Mouse (Mus musculus) intestine, embryonic 14.5 days (tissue): ENCODE data around the gene Ndufa13. TPM values are rescaled to one million over a fixed set of nuclear protein-coding genes. Genes with fewer than 3 reads are reported as not detected.

Experiments
- ATAC-seq: fragments of 200-750 bp; cut with Nextera tagmentation; replicated peaks from 2 replicates; pipeline ENCODE4 v1.8.0; 2017; ENCODE audit warnings: low read depth, moderate number of reproducible peaks, moderate TSS enrichment, moderate library complexity; ENCODE audit not compliant: low FRiP score, low TSS enrichment
- DNase-seq: peaks from one replicate; pipeline ENCODE4 v3.0.0-alpha.2; 2018; ENCODE audit warnings: low spot score
- H3K27ac ChIP-seq: fragments of 300-500 bp; sonication (generic); 2 replicates; pipeline ENCODE4 v1.5.1; 2014; ENCODE audit warnings: low read depth, mild to moderate bottlenecking, control low read depth
- H3K27me3 ChIP-seq: fragments of 300-500 bp; sonication (generic); replicated peaks from 2 replicates; pipeline ENCODE4 v1.6.1; 2014; ENCODE audit warnings: low read length, control low read depth; ENCODE audit not compliant: control insufficient read depth, insufficient read depth
- H3K36me3 ChIP-seq: fragments of 300-500 bp; sonication (generic); 2 replicates; pipeline ENCODE4 v1.6.1; 2014; ENCODE audit warnings: low read length, control low read depth; ENCODE audit not compliant: control insufficient read depth, insufficient read depth
- H3K4me1 ChIP-seq: fragments of 300-500 bp; sonication (generic); replicated peaks from 2 replicates; pipeline ENCODE4 v1.6.1; 2014; ENCODE audit warnings: low read length, control low read depth, mixed read lengths; ENCODE audit not compliant: control insufficient read depth, insufficient read depth
- H3K4me2 ChIP-seq: fragments of 300-500 bp; sonication (generic); 2 replicates; pipeline ENCODE4 v1.6.1; 2014; ENCODE audit warnings: low read length
- H3K4me3 ChIP-seq: fragments of 300-500 bp; sonication (generic); 2 replicates; pipeline ENCODE4 v1.5.1; 2014; ENCODE audit warnings: low read depth, low read length, control low read depth, mixed read lengths
- H3K9ac ChIP-seq: fragments of 300-500 bp; sonication (generic); 2 replicates; pipeline ENCODE4 v1.6.1; 2014; ENCODE audit warnings: mild to moderate bottlenecking, low read length
- H3K9me3 ChIP-seq: fragments of 300-500 bp; sonication (generic); 2 replicates; pipeline ENCODE4 v1.6.1; 2016; ENCODE audit warnings: low read length, control low read depth; ENCODE audit not compliant: control insufficient read depth
- WGBS: fragments of 180-500 bp; shearing (Covaris S2); extraction: QIAGEN DNeasy Blood & Tissue Kit; methylation state at CpG from one replicate; pipeline ENCODE4 v1.1.7; 2014; 5-methylcytosine and 5-hydroxymethylcytosine counted together
- polyA plus RNA-seq: library from polyadenylated mRNA; unstranded; fragments of >200 nt; fragmentation: Nextera tagmentation; extraction: Ambion mirVana; gene quantifications from 2 replicates; pipeline ENCODE4 v1.2.1, GENCODE M21; 2014

The Ndufa13 gene
- polyA plus RNA-seq, 1 experiment from 2014 or later, result 222 TPM

DNA sequence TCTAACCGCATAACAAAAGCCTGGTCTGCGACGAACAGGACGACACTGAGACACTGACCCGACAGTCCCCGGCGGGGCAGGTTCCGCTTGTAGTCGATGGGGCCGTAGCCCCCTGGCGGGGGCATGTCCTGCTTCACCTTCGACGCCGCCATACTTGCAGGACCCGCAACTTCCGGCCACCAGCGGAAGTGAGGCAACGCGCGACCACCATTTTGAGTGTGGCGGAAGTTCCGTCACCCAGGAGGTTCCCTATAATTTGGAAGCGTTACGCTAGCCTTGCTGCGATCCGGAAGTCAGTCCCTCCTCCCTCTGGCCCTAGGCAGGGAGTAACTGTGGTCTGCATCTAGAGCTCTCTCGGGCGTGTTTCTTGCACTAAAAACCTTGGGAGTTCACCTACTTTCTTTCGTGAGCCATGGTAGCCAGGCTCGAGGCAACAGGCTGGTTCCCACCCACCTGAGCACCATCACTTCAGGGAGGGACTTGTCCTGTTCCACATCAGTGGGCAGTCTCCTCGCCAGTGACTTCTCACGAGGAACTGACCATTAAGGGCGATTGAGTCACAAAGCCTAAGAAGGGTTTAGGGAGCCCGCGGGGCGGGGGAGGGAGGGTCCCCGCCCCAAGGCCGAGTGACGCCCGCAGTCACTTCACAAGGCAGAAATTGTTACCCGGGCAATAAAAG lies 735 bp downstream of the Ndufa13 start:
- ATAC-seq (peak; percentile 69), DNase-seq (peak; percentile 100)
- H3K9ac ChIP-seq, result peak overlapping the region; percentile 66
- H3K9me3 ChIP-seq, result no peaks in the 10 kb centered on the region
- 2% methylated on average over 41 of the region's 41 CpGs for WGBS
- peak overlapping the region; percentile 87 for H3K27ac ChIP-seq
- H3K4me1 ChIP-seq, result peaks cover 22% of the 10 kb centered on the region; the same call in 1 of the 2 replicates
- H3K36me3 ChIP-seq, result peaks cover 15% of the 10 kb centered on the region
- no peaks in the 10 kb centered on the region for H3K27me3 ChIP-seq
- peak overlapping the region; percentile 97 for H3K4me2 ChIP-seq
- peak overlapping the region; percentile 64 for H3K4me3 ChIP-seq

DNA sequence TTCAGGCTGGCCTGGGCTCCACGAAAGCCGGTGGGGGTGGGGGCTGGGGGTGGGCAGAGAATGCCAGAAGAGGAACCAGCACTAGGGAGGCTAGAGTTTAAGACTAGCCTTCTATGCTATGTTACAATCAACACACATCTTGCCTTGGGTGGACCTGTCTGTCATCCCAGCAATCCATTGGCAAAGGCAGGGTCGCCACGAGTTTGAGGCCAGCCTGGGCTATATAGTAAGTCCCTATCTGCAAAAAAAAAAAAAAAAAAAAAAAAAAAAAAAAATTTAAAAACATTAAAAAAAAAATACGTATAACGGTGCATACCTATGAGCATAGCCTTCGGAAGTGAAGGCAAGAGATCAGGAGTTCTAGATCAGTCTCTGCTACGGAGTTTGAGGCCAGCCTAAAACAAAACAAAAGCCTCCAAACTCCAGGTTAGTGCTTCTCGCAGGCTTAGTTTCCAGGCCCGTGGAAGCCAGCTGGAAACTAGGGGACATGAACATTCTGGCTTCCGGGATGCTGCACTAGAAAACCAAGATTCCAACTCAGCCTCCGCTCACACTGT lies 1.4 kb downstream of the Ndufa13 start:
- ATAC-seq (no peak), DNase-seq (no peak)
- peaks cover 22% of the 10 kb centered on the region; the same call in 1 of the 2 replicates for H3K4me1 ChIP-seq
- peaks cover 18% of the 10 kb centered on the region for H3K36me3 ChIP-seq
- H3K9ac ChIP-seq, result peak overlapping the region; percentile 66
- H3K9me3 ChIP-seq, result no peaks in the 10 kb centered on the region
- 16% methylated on average over 12 of the region's 12 CpGs for WGBS
- peak overlapping the region; percentile 87 for H3K27ac ChIP-seq
- H3K4me2 ChIP-seq, result peak overlapping the region; percentile 97
- H3K27me3 ChIP-seq, result no peaks in the 10 kb centered on the region
- H3K4me3 ChIP-seq, result peak overlapping the region; percentile 64

DNA sequence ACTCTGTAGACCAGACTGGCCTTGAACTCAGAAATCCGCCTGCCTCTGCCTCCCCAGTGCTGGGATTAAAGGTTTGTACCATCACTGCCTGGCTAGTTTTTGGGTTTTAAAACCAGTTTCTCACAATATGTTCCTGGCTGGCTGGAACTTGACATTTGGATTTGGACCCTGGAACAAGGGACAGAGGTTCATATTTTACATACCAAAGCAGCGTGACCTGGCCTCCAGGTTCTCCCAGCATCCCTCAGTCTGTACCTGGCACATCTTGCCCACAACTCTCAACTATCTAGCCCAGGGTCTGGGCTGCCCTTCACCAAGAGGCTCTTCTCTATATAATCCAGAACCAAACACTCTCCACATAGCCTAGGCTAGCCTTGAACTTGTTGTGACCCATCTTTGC lies 2.5 kb downstream of the Ndufa13 start:
- Histone ChIP-seq H3K4me1 (peaks cover 22% of the 10 kb centered on the region; the same call in 1 of the 2 replicates), H3K4me2 (peak overlapping the region; percentile 97; the same call in 1 of the 2 replicates), H3K27ac (no peak overlapping the region), H3K9me3 (no peaks in the 10 kb centered on the region), H3K27me3 (no peaks in the 10 kb centered on the region), H3K9ac (no peak overlapping the region), H3K4me3 (0 out of 2 replicates have a peak overlapping the region, but pooled peaks have one; percentile 64), H3K36me3 (peaks cover 18% of the 10 kb centered on the region)
- DNase-seq (no peak), ATAC-seq (no peak)
- 92% methylated on average over 2 of the region's 2 CpGs for WGBS

DNA sequence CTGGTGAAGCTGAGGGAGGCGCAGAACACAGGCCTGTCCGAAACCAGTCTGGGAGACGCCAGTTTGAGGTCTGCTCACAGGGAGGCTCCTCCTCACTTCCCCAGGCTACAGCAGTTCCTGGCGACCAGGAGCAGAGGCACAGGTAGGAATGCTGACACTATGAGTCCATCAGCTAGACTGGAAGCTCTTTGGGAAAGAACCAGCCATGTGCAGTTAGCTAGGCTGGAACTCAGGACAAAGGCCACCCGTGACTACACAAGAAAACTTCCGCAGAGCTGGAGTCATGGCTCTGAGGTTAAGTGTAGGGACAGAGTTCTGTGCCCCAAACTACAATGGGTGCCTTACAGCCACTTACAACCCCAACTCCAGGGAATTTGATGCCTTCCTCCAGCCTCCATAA lies 4.5 kb downstream of the Ndufa13 start:
- H3K9me3 ChIP-seq, result no peaks in the 10 kb centered on the region
- H3K9ac ChIP-seq, result no peak overlapping the region
- WGBS, result 86% methylated on average over 6 of the region's 6 CpGs
- H3K27ac ChIP-seq, result no peak overlapping the region
- H3K27me3 ChIP-seq, result no peaks in the 10 kb centered on the region
- DNase-seq, result no peak
- peaks cover 29% of the 10 kb centered on the region for H3K36me3 ChIP-seq
- no peak for ATAC-seq
- H3K4me2 ChIP-seq, result no peak overlapping the region
- H3K4me1 ChIP-seq, result peaks cover 18% of the 10 kb centered on the region; the same call in 1 of the 2 replicates
- no peak overlapping the region for H3K4me3 ChIP-seq

DNA sequence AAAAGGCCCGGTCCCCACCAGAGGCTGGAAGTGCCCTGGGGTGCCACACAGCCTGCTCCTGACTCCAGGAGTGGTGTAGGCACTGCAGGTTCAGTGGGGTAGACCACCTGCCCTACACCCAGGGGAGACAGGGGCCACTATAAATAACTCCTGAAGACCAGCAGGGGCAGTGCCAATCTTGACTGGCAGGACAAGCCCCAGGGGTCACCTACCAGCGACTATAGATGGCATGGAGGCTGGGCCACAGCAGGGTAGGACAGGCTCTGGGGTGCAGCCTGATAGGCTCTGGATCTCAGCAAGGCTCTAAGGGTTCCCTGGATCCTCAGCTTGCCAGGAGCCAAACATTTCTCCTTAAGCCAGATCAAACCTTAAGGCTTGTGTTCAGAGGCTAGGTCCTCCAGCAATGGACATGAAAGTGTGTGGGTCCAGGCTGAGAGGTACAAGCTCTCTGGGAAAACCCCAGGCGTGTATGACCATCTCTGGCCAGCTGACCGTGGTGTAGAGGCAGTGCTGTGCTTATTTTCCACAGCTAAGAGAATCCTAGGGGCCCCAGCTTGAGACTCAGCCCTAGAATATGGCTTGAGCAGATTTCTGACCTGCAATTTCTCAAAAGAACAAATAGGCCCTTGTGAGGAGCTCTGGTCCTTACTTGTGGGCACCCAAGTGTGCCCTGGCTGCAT lies 6.4 kb downstream of the Ndufa13 start:
- peaks cover 11% of the 10 kb centered on the region; the same call in 1 of the 2 replicates for H3K4me1 ChIP-seq
- no peak overlapping the region for H3K9ac ChIP-seq
- DNase-seq, result no peak
- H3K4me2 ChIP-seq, result no peak overlapping the region
- no peak overlapping the region for H3K4me3 ChIP-seq
- ATAC-seq, result no peak
- H3K27me3 ChIP-seq, result peaks cover under 1% of the 10 kb centered on the region; the same call in 1 of the 2 replicates
- peaks cover 32% of the 10 kb centered on the region for H3K36me3 ChIP-seq
- no peaks in the 10 kb centered on the region for H3K9me3 ChIP-seq
- WGBS, result 76% methylated on average over 4 of the region's 4 CpGs
- no peak overlapping the region for H3K27ac ChIP-seq

DNA sequence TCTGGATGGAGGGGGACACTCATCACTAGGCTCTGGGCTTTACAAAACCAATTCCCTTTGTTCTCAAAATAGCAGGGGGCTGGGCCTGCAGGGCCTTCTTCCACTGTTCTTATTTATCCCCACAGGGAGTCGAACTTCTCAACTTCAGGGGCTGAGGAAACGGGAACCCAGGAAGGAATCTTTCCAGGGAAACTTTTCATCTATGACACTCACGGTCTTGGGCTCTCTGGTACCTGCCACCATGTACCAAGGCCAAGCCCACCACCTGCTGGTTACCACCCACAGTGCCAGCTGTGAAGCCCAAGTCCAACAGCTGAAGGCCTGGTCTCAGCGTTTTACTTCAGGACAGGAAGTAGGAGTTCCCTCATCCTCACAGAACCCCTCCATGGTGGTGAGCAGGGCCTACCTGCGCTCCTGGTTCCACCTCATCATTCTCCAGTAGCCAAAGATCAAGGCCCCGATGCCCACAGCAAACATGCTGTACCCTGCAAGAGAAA lies 7.5 kb downstream of the Ndufa13 start:
- no peaks in the 10 kb centered on the region for H3K9me3 ChIP-seq
- DNase-seq, result no peak
- H3K4me2 ChIP-seq, result no peak overlapping the region
- peaks cover 2% of the 10 kb centered on the region; the same call in 1 of the 2 replicates for H3K4me1 ChIP-seq
- no peak overlapping the region for H3K4me3 ChIP-seq
- H3K9ac ChIP-seq, result no peak overlapping the region
- peaks cover 32% of the 10 kb centered on the region for H3K36me3 ChIP-seq
- H3K27ac ChIP-seq, result no peak overlapping the region
- no peak for ATAC-seq
- H3K27me3 ChIP-seq, result peaks cover 11% of the 10 kb centered on the region
- WGBS, result 64% methylated on average over 6 of the region's 6 CpGs

DNA sequence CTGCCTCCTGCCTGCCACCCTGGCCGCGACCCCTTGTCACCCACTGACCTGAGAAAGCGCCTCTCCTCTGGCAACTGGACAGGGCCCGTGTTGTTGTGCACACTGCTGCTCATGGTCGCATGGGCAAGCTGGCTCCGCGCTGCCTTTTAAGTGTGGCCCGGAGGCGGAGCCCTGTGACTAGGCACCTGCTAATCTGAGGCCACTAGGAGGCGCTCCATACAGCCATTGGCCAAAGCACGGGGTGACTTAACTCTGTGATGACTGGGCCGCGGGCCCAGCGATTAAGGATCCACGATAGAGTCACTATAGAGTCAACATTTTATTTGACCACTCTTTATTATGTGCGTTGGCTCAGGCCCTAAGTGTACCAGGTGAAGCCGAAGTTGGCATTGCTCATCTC lies 8.5 kb downstream of the Ndufa13 start:
- WGBS, result 51% methylated on average over 17 of the region's 17 CpGs
- Histone ChIP-seq H3K27me3 (peaks cover 21% of the 10 kb centered on the region), H3K4me2 (no peak overlapping the region), H3K4me1 (peaks cover 5% of the 10 kb centered on the region; the same call in 1 of the 2 replicates), H3K9me3 (no peaks in the 10 kb centered on the region), H3K36me3 (peaks cover 32% of the 10 kb centered on the region), H3K4me3 (no peak overlapping the region), H3K9ac (no peak overlapping the region), H3K27ac (no peak overlapping the region)
- DNase-seq, result no peak
- no peak; the same call in 1 of the 2 replicates for ATAC-seq

DNA sequence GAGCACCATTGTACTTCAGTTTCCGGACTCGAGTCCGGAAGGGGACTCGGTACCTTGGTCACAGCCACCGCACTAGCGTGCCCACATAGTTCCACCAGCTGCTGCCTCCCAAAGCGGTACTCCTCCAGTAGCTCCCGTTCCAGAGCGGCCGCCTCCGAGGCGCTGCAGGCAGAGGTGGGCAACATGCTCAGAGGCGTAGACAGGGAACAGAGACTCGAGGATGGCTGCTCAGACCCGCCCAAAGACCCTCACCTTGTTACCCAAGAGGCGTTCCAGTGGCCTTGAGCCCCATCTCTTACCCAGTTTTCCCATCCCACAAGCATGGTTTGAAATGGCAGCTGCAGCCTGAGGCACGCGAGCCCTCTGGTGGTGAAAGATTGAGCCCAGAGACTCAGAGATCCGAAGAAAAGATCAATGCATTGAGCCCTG lies 11.5 kb downstream of the Ndufa13 start:
- Histone ChIP-seq H3K4me3 (no peak overlapping the region), H3K27me3 (peaks cover 51% of the 10 kb centered on the region), H3K4me2 (no peak overlapping the region), H3K9me3 (no peaks in the 10 kb centered on the region), H3K4me1 (peaks cover 20% of the 10 kb centered on the region), H3K36me3 (peaks cover 13% of the 10 kb centered on the region), H3K27ac (no peak overlapping the region), H3K9ac (no peak overlapping the region)
- WGBS, result 50% methylated on average over 19 of the region's 19 CpGs
- ATAC-seq, result no peak
- no peak for DNase-seq
